23 mouse cellular contexts compared by ENCODE assay signal in the genomic region with DNA sequence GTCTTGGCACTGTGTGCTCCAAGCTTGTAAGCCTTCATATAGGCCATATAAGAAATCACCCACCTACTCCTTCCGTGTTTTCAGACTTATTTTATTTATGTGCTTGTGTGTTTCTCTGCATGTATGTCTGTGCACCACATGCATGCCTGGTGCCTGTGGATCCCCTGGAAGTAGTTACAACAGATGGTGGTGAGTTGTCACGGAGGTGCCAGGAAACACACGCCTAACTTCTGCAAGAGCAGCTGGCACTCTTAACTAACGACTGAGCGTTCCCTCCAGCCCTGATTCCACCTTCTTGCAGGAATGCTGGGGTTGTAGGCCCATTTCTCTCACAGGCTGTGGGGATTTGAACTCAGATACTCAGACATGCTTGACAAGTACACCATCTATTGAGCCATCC.
A peak's percentile ranks its signal among the peaks of the same experiment; 100 is the strongest.
DNase-seq lines count a peak whose midpoint lies in the region; ATAC-seq and TF ChIP-seq lines count a peak whose summit lies in the region.
"Had no signal": no experiment of that assay in that cellular context is flagged by ENCODE, and none has a peak within 500 bp of the region (broad histone marks: within the 10 kb centered on the region; RNA-seq: fewer than 3 reads in every experiment).

No protein-coding gene starts in this region.

- H3K4me2 ChIP-seq in hindbrain, embryonic 13.5 days: no peak overlapping the region
- H3K4me2 ChIP-seq: limb, embryonic 12.5 days; liver, embryonic 12.5 days; neural tube, embryonic 12.5 days; stomach, embryonic 15.5 days had no signal

- H3K27me3 ChIP-seq in hindbrain, embryonic 10.5 days (ENCODE audit: insufficient read depth, poor library complexity, severe bottlenecking): peaks cover 36% of the 10 kb centered on the region
- peaks cover 11% of the 10 kb centered on the region; the same call in 1 of the 2 replicates for H3K27me3 ChIP-seq in hindbrain, embryonic 13.5 days
- H3K27me3 ChIP-seq: limb, embryonic 12.5 days; liver, embryonic 12.5 days; neural tube, embryonic 12.5 days; stomach, embryonic 15.5 days had no signal

- TF ChIP-seq CTCF in brain, embryonic 14.5 days (IDR thresholded peaks at IDR 0.05; ENCODE audit: borderline replicate concordance, extremely low read depth, insufficient read depth, insufficient read length): no peak

- WGBS in hindbrain, embryonic 10.5 days: 90% methylated on average over 5 of the region's 5 CpGs
- WGBS in hindbrain, embryonic 13.5 days: 86% methylated on average over 5 of the region's 5 CpGs

- TF ChIP-seq POLR2A in brain, embryonic 14.5 days (IDR thresholded peaks at IDR 0.05; ENCODE audit: borderline replicate concordance, extremely low read depth, insufficient read depth, insufficient read length, poor library complexity, severe bottlenecking): no peak

- peaks cover 10% of the 10 kb centered on the region; the same call in 1 of the 2 replicates for H3K36me3 ChIP-seq in hindbrain, embryonic 10.5 days
- no peaks in the 10 kb centered on the region for H3K36me3 ChIP-seq in hindbrain, embryonic 13.5 days
- H3K36me3 ChIP-seq: limb, embryonic 12.5 days; liver, embryonic 12.5 days; neural tube, embryonic 12.5 days; stomach, embryonic 15.5 days had no signal

- H3K9me3 ChIP-seq in hindbrain, embryonic 10.5 days: peaks cover 16% of the 10 kb centered on the region
- no peaks in the 10 kb centered on the region for H3K9me3 ChIP-seq in hindbrain, embryonic 13.5 days
- H3K9me3 ChIP-seq: liver, embryonic 12.5 days; stomach, embryonic 15.5 days had no signal

- ATAC-seq in hindbrain, embryonic 13.5 days (ENCODE audit: low FRiP score): no peak
- ATAC-seq: activated CD4-positive, CD25-positive, alpha-beta regulatory T cell, adult 4 months; CD4-positive, CD25-positive, alpha-beta regulatory T cell, adult 4 months; liver, embryonic 12.5 days had no signal

- no peak for DNase-seq in hindbrain, embryonic 10.5 days (ENCODE audit: low spot score)
- peak; percentile 25 for DNase-seq in 416B (ENCODE audit: low read depth)
- peak; percentile 85 for DNase-seq in brain, embryonic 14.5 days (ENCODE audit: low read depth)
- DNase-seq in right cerebral cortex, postnatal 14 days: peak; percentile 29
- DNase-seq in thymus, postnatal 14 days: no peak
- DNase-seq in adrenal gland, adult (ENCODE audit: inconsistent age in 2 of 2, low spot score in 1 of 2): no peak
- DNase-seq: adrenal gland, postnatal 14 days; cerebellum, adult 11-12 months; cerebellum, postnatal 36 days; gastrocnemius, postnatal 10 days; heart, adult 2 months; kidney, adult 2 months; kidney, postnatal 10 days; lung, adult 2 months; spleen, adult 18-20 months; thymus, adult 2 months had no signal

- H3K4me3 ChIP-seq in hindbrain, embryonic 10.5 days: no peak overlapping the region
- H3K4me3 ChIP-seq in hindbrain, embryonic 13.5 days: no peak overlapping the region
- H3K4me3 ChIP-seq: heart, adult 2 months; limb, embryonic 12.5 days; liver, embryonic 12.5 days; neural tube, embryonic 12.5 days; stomach, embryonic 15.5 days had no signal

- no peak overlapping the region for H3K9ac ChIP-seq in hindbrain, embryonic 13.5 days
- H3K9ac ChIP-seq: limb, embryonic 12.5 days; liver, embryonic 12.5 days; neural tube, embryonic 12.5 days; stomach, embryonic 15.5 days had no signal

- peak overlapping the region; percentile 84; the same call in 1 of the 2 replicates for H3K27ac ChIP-seq in hindbrain, embryonic 10.5 days
- H3K27ac ChIP-seq in hindbrain, embryonic 13.5 days: no peak overlapping the region
- H3K27ac ChIP-seq: heart, adult 2 months; limb, embryonic 12.5 days; liver, embryonic 12.5 days; neural tube, embryonic 12.5 days; stomach, embryonic 15.5 days had no signal

- H3K4me1 ChIP-seq in hindbrain, embryonic 10.5 days (replicated peaks): peaks cover 58% of the 10 kb centered on the region
- peaks cover 22% of the 10 kb centered on the region for H3K4me1 ChIP-seq in hindbrain, embryonic 13.5 days (replicated peaks)

Comparison
In these comparisons a context has a peak if more than half of its experiments do, and no peak if none do; other contexts are left out.
1. DNase-seq: peak in 416B (single experiment), brain, embryonic 14.5 days (single experiment) and right cerebral cortex, postnatal 14 days (single experiment); none in hindbrain, embryonic 10.5 days (single experiment), thymus, postnatal 14 days (single experiment) and adrenal gland, adult (0 of 2).